Mouse (Mus musculus) adrenal gland, postnatal 36 days (tissue): ENCODE measurements around the gene Enah. TPM values are rescaled to one million over a fixed set of nuclear protein-coding genes. Genes with fewer than 3 reads are reported as not detected.

Experiments used
- total RNA-seq, 2 experiments: library from RNA; stranded (reverse); gene quantifications; 2 replicates each; pipeline ENCODE4 v1.2.3; 2021

Gene Enah
- total RNA-seq, 2 experiments from 2014 or later, result 52.9 to 78.1 TPM

Other genes starting within 250 kb of the Enah start
- gene Lbr, start 176.9 kb downstream of the Enah start, total RNA-seq, result 10 to 100 TPM; 20.5 to 22.7 TPM
- gene Srp9, start 104.7 kb upstream of the Enah start, total RNA-seq, result 10 to 100 TPM; 57.1 to 72.5 TPM
- gene Vmn1r1, start 144.5 kb upstream of the Enah start, total RNA-seq, result not detected